Mouse (Mus musculus) thymus, postnatal 10 days (tissue): Measurements from ENCODE around the gene Thsd7a.

Experiments
- DNase-seq, 2 experiments: peaks; one replicate each; pipeline ENCODE4 v3.0.0; 2021; ENCODE audit warnings: low spot score in 2 of 2

The Thsd7a gene

GRCm38 (mm10) chr6:12748787-12749530 is at the start of gene Thsd7a:
Gene Thsd7a, minus strand, starts transcription at chr6:12749410.
- DNase-seq, result no peak

GRCm38 (mm10) chr6:12787129-12787528 is 37.9 kb upstream of the Thsd7a start:
- no peak for DNase-seq

- no peak for DNase-seq
Observed at GRCm38 (mm10) chr6:12786378-12786982, 37.3 kb upstream of the Thsd7a start.

- no peak for DNase-seq
Observed at GRCm38 (mm10) chr6:12784918-12785618, 35.9 kb upstream of the Thsd7a start.

GRCm38 (mm10) chr6:12772799-12773198 is 23.6 kb upstream of the Thsd7a start:
- no peak for DNase-seq

GRCm38 (mm10) chr6:12765191-12765590 is 16.0 kb upstream of the Thsd7a start:
- no peak for DNase-seq

GRCm38 (mm10) chr6:12764606-12765005 is 15.4 kb upstream of the Thsd7a start:
- no peak for DNase-seq

- DNase-seq, result no peak
Observed at GRCm38 (mm10) chr6:12763816-12764215, 14.6 kb upstream of the Thsd7a start.

GRCm38 (mm10) chr6:12759328-12760193 is 10.4 kb upstream of the Thsd7a start:
- no peak for DNase-seq

- no peak for DNase-seq
Observed at GRCm38 (mm10) chr6:12752297-12752696, 3.1 kb upstream of the Thsd7a start.

- DNase-seq, result no peak
Observed at GRCm38 (mm10) chr6:12750441-12750840, 1.2 kb upstream of the Thsd7a start.

GRCm38 (mm10) chr6:12749531-12750210 is 461 bp upstream of the Thsd7a start:
- DNase-seq, result no peak

- DNase-seq, result no peak
Observed at GRCm38 (mm10) chr6:12748454-12748786, 790 bp downstream of the Thsd7a start.

GRCm38 (mm10) chr6:12747856-12748450 is 1.3 kb downstream of the Thsd7a start:
- no peak for DNase-seq

GRCm38 (mm10) chr6:12742791-12743190 is 6.4 kb downstream of the Thsd7a start:
- DNase-seq, result no peak

- DNase-seq, result no peak
Observed at GRCm38 (mm10) chr6:12733924-12734323, 15.3 kb downstream of the Thsd7a start.

GRCm38 (mm10) chr6:12716071-12716470 is 33.1 kb downstream of the Thsd7a start:
- DNase-seq, result no peak

GRCm38 (mm10) chr6:12712581-12712980 is 36.6 kb downstream of the Thsd7a start:
- no peak for DNase-seq

GRCm38 (mm10) chr6:12702925-12703324 is 46.3 kb downstream of the Thsd7a start:
- DNase-seq, result no peak

GRCm38 (mm10) chr6:12699089-12699488 is 50.1 kb downstream of the Thsd7a start:
- no peak for DNase-seq

- no peak for DNase-seq
Observed at GRCm38 (mm10) chr6:12693689-12694088, 55.5 kb downstream of the Thsd7a start.
